Mouse (Mus musculus) kidney, postnatal 25 days (tissue): ENCODE data around the gene Igsf9b.

ENCODE experiments used
- DNase-seq, 2 experiments: peaks; one replicate each; pipeline ENCODE4 v3.0.0; 2021; ENCODE audit warnings: mixed read lengths in 2 of 2

Gene Igsf9b

DNA sequence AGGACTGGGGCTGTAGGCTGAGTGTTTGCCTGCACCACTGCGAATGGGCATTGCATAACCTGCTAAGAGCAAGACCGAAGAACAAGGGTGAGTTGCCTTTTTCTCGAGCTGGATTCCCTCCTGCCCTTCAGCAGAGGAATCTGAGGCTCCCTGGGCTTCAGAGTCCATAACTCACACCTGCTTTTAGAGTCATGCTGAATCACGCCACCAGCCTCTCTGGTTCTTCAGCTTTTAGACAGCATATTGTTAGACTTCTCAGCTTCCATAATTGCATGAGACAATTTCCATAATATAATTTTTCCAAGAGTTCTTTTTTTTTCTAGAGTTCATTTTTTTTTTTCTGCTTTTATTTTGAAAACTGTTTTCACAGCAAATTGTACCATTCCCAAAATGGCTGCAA is 4.6 kb upstream of the Igsf9b start:
- no peak for DNase-seq

GRCm38 (mm10) chr9:27299286-27300187 is 533 bp downstream of the Igsf9b start:
- DNase-seq: peak in 1 of 2 experiments; percentile 46

- DNase-seq: peak; percentile 18 to 49
Measured at GRCm38 (mm10) chr9:27300188-27300691, 1.2 kb downstream of the Igsf9b start.

GRCm38 (mm10) chr9:27300698-27301097 is 1.7 kb downstream of the Igsf9b start:
- no peak for DNase-seq

DNA sequence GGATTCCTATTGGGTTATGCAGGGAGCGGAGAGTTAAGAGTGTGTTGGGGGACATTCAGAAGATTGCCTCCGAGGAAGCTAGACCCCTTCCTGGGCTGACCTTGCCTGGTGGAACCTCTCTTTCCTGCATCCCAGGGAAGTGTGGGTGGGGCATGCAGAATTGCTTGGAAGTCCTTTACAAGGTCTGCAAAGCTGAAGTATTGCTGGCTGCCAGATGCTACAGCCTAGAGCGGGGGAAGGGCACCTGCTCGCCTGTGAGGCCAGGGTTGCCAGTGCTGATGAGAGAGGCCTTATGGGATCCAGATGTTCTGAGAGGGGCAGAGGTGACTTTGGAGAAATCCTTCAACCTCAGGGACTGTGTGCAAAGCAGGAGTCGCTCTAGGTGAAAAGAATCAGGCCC is 2.5 kb downstream of the Igsf9b start:
- peak in 1 of 2 experiments; percentile 31 for DNase-seq

GRCm38 (mm10) chr9:27302291-27302690 is 3.3 kb downstream of the Igsf9b start:
- peak in 1 of 2 experiments; percentile 19 for DNase-seq

DNA sequence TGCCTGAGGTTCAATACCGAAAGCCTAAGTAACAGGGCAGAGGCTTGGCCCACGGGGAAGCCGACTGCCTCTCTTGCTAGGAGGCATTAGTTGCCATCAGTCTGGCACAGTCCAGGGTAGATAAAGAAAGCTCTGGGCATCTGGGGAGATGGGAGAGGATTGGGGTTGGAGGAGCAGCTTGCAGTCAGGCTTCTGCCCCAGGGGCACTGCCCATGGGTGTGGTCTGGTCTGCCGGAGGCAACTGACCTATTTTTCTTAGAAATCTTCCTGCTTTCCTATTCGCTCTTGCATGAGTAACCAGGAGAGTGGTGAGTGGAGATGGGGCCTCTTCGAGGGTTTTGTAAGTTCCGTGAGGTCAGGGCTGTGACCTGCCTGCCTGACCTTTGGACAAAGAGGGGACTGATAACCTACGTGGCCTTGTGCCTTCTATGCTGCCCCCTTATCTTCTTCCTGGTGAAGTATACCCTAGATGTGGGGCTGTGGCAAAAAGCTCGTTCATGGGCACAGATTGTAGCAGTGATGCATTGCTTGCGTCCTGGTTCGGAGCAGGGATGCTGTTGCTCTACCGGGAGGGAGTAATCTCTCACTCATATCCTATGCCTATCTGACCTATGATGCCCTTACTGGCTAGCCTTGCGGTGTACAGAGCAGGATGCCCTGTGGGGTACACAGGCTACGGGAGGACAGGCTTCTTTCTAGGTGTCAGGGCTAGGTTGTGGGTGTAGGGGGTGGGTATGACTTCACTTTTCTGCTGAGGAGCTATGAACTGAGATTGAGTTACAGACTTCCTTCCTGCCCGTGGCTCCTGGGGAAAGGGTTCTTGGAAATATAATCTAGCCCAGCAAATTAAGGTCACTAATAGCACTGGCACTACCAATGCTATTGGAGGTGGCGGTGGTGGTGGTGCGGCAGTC is 4.8 kb downstream of the Igsf9b start:
- DNase-seq: peak in 1 of 2 experiments; percentile 20

GRCm38 (mm10) chr9:27304485-27305102 is 5.6 kb downstream of the Igsf9b start:
- peak in 1 of 2 experiments; percentile 19 for DNase-seq

DNA sequence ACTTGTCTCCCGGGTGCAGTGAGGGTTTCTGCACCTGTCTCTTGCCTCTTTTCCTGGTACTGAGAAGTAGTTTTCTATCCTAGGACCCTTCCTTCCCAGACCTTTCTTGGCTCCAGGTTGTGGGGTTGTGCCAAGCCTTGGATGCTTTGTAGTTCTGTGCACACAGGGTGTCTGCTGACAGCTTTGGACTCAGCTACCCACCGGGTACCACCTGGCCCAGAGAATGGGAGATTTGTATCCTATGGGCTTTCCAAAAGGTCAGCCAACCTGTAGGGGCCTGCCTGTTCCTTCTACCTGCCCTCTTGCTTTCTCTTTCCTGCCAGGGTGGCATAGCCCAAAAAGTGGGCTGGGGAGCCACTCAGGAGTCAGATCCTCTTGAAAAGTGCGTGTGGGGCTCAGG is 6.5 kb downstream of the Igsf9b start:
- DNase-seq: no peak

GRCm38 (mm10) chr9:27306642-27307041 is 7.6 kb downstream of the Igsf9b start:
- DNase-seq: peak in 1 of 2 experiments; percentile 22

GRCm38 (mm10) chr9:27307265-27307664 is 8.3 kb downstream of the Igsf9b start:
- no peak for DNase-seq

DNA sequence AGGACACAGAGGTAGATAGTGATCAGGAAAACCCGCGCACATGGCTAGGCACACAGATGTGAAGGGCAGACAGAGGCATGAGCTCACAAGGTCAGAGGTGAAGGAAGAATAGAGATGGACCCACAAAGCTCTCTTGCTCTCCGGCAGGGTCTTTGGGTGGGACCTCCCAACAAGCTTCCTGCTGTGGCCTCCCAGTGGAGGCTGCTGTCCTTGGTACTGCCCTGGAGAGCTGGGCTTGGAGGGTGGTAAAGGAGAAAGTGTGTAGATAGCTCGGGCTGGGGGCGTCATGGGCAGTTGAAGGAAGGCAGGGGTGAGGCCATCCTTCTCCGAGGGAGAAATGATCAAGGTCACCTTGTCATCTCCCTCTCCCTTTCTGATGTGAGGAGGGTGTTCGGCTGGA is 9.0 kb downstream of the Igsf9b start:
- DNase-seq: peak in 1 of 2 experiments; percentile 21

DNA sequence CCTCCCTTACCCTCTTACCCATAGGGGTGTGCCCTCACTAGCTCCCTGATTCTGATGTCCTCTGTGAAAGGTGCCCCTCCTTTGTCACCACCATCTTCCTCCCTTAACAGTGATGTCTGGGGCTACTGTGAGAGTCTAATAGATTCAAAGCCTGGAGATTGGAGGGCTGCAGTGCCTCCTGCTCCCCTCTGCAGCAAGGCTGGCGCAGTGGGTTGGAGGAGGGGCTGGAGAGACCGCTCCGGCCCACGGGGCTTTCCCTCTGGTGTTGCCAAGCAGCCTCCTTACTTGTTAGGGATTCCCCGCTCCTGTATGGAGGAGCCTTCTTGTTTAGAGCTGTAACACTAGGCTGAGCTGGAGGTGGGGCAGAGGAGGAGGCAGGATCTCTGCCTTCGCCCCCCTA is 9.6 kb downstream of the Igsf9b start:
- DNase-seq: no peak

- DNase-seq: no peak
Measured at GRCm38 (mm10) chr9:27310005-27310404, 11.0 kb downstream of the Igsf9b start.

GRCm38 (mm10) chr9:27313427-27313826 is 14.4 kb downstream of the Igsf9b start:
- DNase-seq: no peak

- DNase-seq: no peak
Measured at GRCm38 (mm10) chr9:27321267-27321666, 22.3 kb downstream of the Igsf9b start.

DNA sequence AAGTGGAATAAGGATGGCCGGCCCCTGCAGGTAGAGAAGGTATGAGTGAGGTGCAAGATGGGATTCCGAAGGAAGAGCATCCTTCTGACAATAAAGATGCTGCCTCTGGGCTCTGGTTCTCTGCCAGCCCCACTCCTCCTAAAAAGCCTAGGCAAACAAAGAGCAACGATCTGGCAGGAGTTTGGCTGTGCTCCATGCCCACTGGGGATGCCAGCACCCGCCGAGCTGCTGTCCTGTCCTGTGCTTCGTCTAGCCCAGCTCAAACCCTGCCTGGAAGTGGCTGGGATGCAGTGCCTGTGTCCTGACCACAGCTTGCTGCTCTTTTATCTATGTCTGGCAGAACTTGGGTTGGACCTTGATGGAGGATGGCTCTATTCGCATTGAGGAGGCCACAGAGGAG is 23.3 kb downstream of the Igsf9b start:
- DNase-seq: no peak

GRCm38 (mm10) chr9:27323412-27323811 is 24.4 kb downstream of the Igsf9b start:
- DNase-seq: no peak

- DNase-seq: peak; percentile 63 to 80
Measured at GRCm38 (mm10) chr9:27325920-27326319, 26.9 kb downstream of the Igsf9b start.

- no peak for DNase-seq
Measured at GRCm38 (mm10) chr9:27327558-27327957, 28.6 kb downstream of the Igsf9b start.

DNA sequence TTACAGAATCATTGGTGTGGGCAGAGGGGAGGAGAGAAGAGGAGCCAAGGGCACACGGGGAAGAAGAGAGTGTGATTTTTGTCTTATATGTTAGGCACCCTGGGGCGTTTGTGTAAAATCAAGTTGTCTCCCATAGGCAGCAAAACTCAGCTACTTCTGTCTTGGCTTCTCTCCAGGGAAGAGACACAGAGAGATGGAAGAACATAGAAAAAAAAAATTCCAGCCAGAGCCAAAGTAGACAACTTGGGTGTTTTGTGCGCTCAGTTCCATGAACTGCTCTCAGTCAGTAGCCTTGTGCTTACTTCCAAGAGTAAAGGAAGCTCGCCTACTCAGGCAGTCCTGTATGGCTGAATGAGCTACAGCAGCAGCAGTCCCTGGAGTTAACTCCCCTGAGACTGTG is 31.4 kb downstream of the Igsf9b start:
- no peak for DNase-seq

DNA sequence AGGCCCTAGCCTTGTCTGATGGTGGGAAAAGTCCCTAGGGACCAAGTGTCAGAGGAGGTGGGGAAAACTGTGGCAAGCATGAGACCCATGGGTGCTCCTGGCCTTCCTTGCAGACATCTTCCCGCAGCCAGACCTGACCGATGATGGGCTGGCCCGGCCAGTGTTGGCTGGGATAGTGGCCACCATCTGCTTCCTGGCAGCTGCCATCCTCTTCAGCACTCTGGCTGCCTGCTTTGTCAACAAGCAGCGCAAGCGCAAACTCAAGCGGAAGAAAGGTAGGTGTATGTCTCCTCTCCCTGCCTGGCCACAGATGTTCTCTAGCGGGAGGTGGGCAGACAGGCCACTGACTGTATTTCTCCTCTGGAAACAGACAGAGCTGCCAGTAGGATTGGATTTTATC is 32.5 kb downstream of the Igsf9b start:
- DNase-seq: no peak

GRCm38 (mm10) chr9:27334895-27335294 is 35.9 kb downstream of the Igsf9b start:
- DNase-seq: no peak
